Mouse (Mus musculus) stomach, postnatal 0 days (tissue): Measurements from ENCODE around the gene Omg.

Source experiments
- CTCF ChIP-seq: IDR thresholded peaks from 2 replicates; pipeline ENCODE4 v1.5.1; 2016; ENCODE audit warnings: antibody characterized with exemption, low read depth, mild to moderate bottlenecking, moderate library complexity
- EP300 ChIP-seq: optimal IDR thresholded peaks from 2 replicates; pipeline ENCODE3; 2016; ENCODE audit warnings: antibody characterized with exemption

DNA sequence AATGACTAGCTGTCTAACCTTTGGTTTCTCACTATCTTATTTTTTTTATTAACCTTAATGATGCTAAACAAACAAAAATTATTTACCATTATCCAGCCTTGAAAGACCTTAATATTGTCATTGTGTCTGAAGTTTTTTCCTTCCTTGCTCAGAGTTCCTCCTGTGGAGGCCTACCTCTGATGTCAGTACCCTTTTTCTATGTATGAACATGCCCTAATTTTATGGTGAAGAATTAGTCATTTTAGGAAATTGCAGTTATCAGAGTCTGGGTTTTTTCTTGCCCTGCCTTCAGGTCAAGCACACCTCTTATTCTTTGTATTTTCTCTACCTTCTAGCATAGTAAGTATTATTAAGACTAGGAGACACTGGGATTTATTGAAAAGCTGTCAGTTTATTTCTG is 19.2 kb downstream of the Omg start:
- no peak for TF ChIP-seq CTCF
- TF ChIP-seq EP300 = no peak
